Mouse (Mus musculus) macrophage (primary cell): Measurements from ENCODE around the gene Gm7534. TPM values are rescaled to one million over a fixed set of nuclear protein-coding genes. Genes with fewer than 3 reads are reported as not detected.

Experiments used
- polyA plus RNA-seq: library from polyadenylated mRNA; stranded (reverse); fragments of 250-400 nt; gene quantifications from 3 replicates; pipeline ENCODE4 v1.2.4, GENCODE M21; 2018; ENCODE audit warnings: inconsistent platforms

The Gm7534 gene
- polyA plus RNA-seq, 1 experiment from 2014 or later = not detected

Other genes with a start within 250 kb of the Gm7534 start
- gene Hmgn2, start 234.4 kb downstream of the Gm7534 start, polyA plus RNA-seq = 146 to 287 TPM (median 209 TPM) in 3 replicates
- 22.8 to 27.1 TPM (median 25.6 TPM) in 3 replicates for gene Dhdds, start 202.1 kb downstream of the Gm7534 start, polyA plus RNA-seq
- not detected in 3 replicates for gene Lin28a, start 184.2 kb downstream of the Gm7534 start, polyA plus RNA-seq
- not detected in 3 replicates for gene Zfp683, start 149.2 kb downstream of the Gm7534 start, polyA plus RNA-seq
- gene Crybg2, start 142.2 kb downstream of the Gm7534 start, polyA plus RNA-seq = not detected in 3 replicates
- gene Cd52, start 107.9 kb downstream of the Gm7534 start, polyA plus RNA-seq = 559 to 720 TPM (median 599 TPM) in 3 replicates
- gene Ubxn11, start 100.4 kb downstream of the Gm7534 start, polyA plus RNA-seq = 1.0 to 3.2 TPM (median 1.3 TPM) in 3 replicates
- gene Sh3bgrl3, start 74.2 kb downstream of the Gm7534 start, polyA plus RNA-seq = 849 to 1,117 TPM (median 993 TPM) in 3 replicates
- gene Cep85, start 15.9 kb downstream of the Gm7534 start, polyA plus RNA-seq = 8.6 to 12.9 TPM (median 8.8 TPM) in 3 replicates
- gene Catsper4, start 24.4 kb upstream of the Gm7534 start, polyA plus RNA-seq = not detected in 3 replicates
- gene Cnksr1, start 35.4 kb upstream of the Gm7534 start, polyA plus RNA-seq = not detected in 3 replicates
- not detected in 3 replicates for gene E130218I03Rik, start 40.7 kb upstream of the Gm7534 start, polyA plus RNA-seq
- 3.8 to 10.0 TPM (median 4.8 TPM) in 3 replicates for gene Zfp593, start 42.6 kb upstream of the Gm7534 start, polyA plus RNA-seq
- gene Gm30191, start 43.9 kb upstream of the Gm7534 start, polyA plus RNA-seq = not detected in 3 replicates
- gene Grrp1, start 51.1 kb upstream of the Gm7534 start, polyA plus RNA-seq = not detected in 3 replicates
- 8.8 to 8.9 TPM (median 8.9 TPM) in 3 replicates for gene Pdik1l, start 84.9 kb upstream of the Gm7534 start, polyA plus RNA-seq
- gene Trim63, start 112.1 kb upstream of the Gm7534 start, polyA plus RNA-seq = not detected in 3 replicates
- gene Slc30a2, start 140.2 kb upstream of the Gm7534 start, polyA plus RNA-seq = not detected in 3 replicates
- 0.03 TPM in 1 of 3 replicates, not detected in the others for gene Extl1, start 180.8 kb upstream of the Gm7534 start, polyA plus RNA-seq
- 5.0 to 14.1 TPM (median 9.5 TPM) in 3 replicates for gene Pafah2, start 193.3 kb upstream of the Gm7534 start, polyA plus RNA-seq